Mouse (Mus musculus): Measurements from ENCODE around the gene Ift20. TPM values are rescaled to one million over a fixed set of nuclear protein-coding genes. Genes with fewer than 3 reads are reported as not detected.
"Not testable (repeated sequence)": the region's sequence is repeated elsewhere in the genome, so short reads cannot be mapped to it uniquely, and the experiment has no call there.

The Ift20 gene
- polyA plus RNA-seq, 1 experiment from 2014 or later, result 113 TPM

- no peak overlapping the region for H3K9ac ChIP-seq (replicated peaks)
- H3K4me2 ChIP-seq (replicated peaks), result no peak overlapping the region
- H3K9me3 ChIP-seq, result no peaks in the 10 kb centered on the region
- peaks cover 9% of the 10 kb centered on the region for H3K4me1 ChIP-seq
- H3K36me3 ChIP-seq, result peaks cover 48% of the 10 kb centered on the region
- H3K27ac ChIP-seq (replicated peaks), result no peak overlapping the region
- no peaks in the 10 kb centered on the region for H3K27me3 ChIP-seq
- H3K4me3 ChIP-seq, result no peak overlapping the region
- no peak for ATAC-seq (replicated peaks)
- WGBS, result 90% methylated on average over 12 of the region's 12 CpGs
These were observed 6.2 kb upstream of the Ift20 start for GRCm38 (mm10) chr11:78530001-78530400.

DNA sequence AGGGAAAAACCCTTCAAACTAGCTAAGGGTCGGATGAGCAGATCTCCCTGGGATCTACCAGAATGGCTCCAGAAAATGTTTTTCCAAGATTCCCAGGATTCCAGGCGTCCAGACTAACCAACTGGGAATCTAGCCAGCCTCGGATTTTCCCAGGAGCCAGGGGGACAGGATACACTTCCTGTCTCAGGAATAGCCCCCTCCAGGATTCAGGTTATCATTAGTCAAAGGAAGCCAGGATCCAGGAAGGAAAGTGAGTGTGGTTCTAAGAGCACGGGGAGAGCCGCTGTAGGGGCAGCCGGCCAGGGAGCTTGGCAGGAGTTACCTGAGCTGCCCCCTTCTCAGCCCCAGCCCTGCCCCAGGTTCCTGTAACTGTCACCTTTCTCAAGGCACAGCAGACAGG is 5.1 kb upstream of the Ift20 start:
- H3K36me3 ChIP-seq, result peaks cover 38% of the 10 kb centered on the region
- no peaks in the 10 kb centered on the region for H3K27me3 ChIP-seq
- H3K9me3 ChIP-seq, result no peaks in the 10 kb centered on the region
- no peak overlapping the region for H3K4me2 ChIP-seq (replicated peaks)
- H3K27ac ChIP-seq (replicated peaks), result 0 out of 2 replicates have a peak overlapping the region, but pooled peaks have one; percentile 21
- H3K4me3 ChIP-seq, result no peak overlapping the region
- no peak for ATAC-seq (replicated peaks)
- 86% methylated on average over 6 of the region's 6 CpGs for WGBS
- H3K9ac ChIP-seq (replicated peaks), result no peak overlapping the region
- peaks cover 13% of the 10 kb centered on the region for H3K4me1 ChIP-seq

DNA sequence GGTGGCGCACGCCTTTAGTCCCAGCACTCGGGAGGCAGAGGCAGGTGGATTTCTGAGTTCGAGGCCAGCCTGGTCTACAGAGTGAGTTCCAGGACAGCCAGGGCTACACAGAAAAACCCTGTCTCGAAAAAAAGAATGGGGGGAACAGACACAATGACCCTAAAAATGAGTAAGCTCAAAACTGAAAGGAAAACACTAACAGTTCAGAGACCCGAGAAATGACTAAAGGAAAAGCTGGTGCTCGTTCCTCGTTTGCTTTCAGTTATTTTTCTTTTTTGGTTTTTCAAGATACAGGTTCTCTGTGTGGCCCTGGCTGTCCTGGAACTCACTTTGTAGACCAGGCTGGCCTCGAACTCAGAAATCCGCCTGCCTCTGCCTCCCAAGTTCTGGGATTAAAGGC is 4.6 kb upstream of the Ift20 start:
- not testable (repeated sequence) for H3K27me3 ChIP-seq; ATAC-seq (replicated peaks); H3K4me2 ChIP-seq (replicated peaks); H3K4me3 ChIP-seq; H3K9me3 ChIP-seq; H3K9ac ChIP-seq (replicated peaks)
- H3K27ac ChIP-seq (replicated peaks), result 0 out of 2 replicates have a peak overlapping the region, but pooled peaks have one; percentile 21
- 92% methylated on average over 10 of the region's 10 CpGs for WGBS
- H3K36me3 ChIP-seq, result peaks cover 33% of the 10 kb centered on the region
- peaks cover 13% of the 10 kb centered on the region for H3K4me1 ChIP-seq

- H3K9me3 ChIP-seq, result no peaks in the 10 kb centered on the region
- H3K9ac ChIP-seq (replicated peaks), result no peak overlapping the region
- peak overlapping the region; percentile 71 for H3K4me2 ChIP-seq (replicated peaks)
- 0 out of 2 replicates have a peak overlapping the region, but pooled peaks have one; percentile 92 for H3K27ac ChIP-seq (replicated peaks)
- peaks cover 18% of the 10 kb centered on the region for H3K36me3 ChIP-seq
- no peak for ATAC-seq (replicated peaks)
- H3K27me3 ChIP-seq, result no peaks in the 10 kb centered on the region
- peaks cover 27% of the 10 kb centered on the region for H3K4me1 ChIP-seq
- 84% methylated on average over 4 of the region's 4 CpGs for WGBS
- peak overlapping the region; percentile 55; the same call in 1 of the 2 replicates for H3K4me3 ChIP-seq
These were observed 1.6 kb upstream of the Ift20 start for GRCm38 (mm10) chr11:78534516-78534915.

DNA sequence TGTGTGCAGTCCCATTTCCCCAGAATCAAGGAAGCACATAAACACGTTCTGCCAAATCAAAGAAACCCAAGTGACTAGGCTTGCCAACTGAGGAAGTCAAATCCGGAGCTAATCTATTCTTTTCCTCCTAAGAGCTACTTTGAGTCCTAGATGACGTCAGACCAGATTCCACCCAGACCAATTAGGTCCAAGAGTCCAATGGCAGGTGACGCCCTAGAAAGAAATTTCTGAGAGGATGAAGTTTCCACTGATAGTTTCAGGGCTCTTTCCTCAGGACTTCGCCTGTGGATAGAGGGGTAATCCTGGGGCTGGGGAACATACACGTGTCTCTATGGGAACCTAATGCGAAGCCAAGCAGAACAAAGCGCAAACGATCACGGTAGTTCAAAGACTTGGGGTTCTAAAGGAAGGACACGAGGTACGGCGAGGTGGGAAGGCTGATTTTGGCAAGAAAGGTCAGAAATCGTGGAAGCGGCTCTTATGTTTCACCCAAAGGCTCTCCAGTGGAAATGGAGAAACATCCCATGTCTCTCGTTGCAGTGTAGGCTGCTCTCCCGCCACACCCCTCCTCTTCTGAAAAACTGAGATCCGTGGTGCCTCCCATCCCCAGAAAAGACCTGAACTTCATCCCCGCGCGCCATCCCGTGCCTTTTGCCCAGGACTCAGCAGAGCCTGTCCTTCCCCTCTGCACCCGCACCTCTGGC is 633 bp upstream of the Ift20 start:
- peak; percentile 27; the same call in 1 of the 2 replicates for ATAC-seq (replicated peaks)
- WGBS, result 0% methylated on average over 23 of the region's 23 CpGs

GRCm38 (mm10) chr11:78536690-78537084 is 526 bp downstream of the Ift20 start:
- H3K4me3 ChIP-seq, result peak overlapping the region; percentile 55
- no peaks in the 10 kb centered on the region for H3K9me3 ChIP-seq
- no peak; the same call in 1 of the 2 replicates for ATAC-seq (replicated peaks)
- H3K9ac ChIP-seq (replicated peaks), result peak overlapping the region; percentile 76
- 4% methylated on average over 14 of the region's 14 CpGs for WGBS
- H3K27ac ChIP-seq (replicated peaks), result peak overlapping the region; percentile 81
- H3K27me3 ChIP-seq, result no peaks in the 10 kb centered on the region
- H3K36me3 ChIP-seq, result peaks cover 28% of the 10 kb centered on the region
- H3K4me1 ChIP-seq, result peaks cover 27% of the 10 kb centered on the region
- peak overlapping the region; percentile 71 for H3K4me2 ChIP-seq (replicated peaks)

More for the DNA sequence above, 633 bp upstream of the Ift20 start:
- Histone ChIP-seq H3K4me1 (peaks cover 27% of the 10 kb centered on the region), H3K4me3 (peak overlapping the region; percentile 55), H3K36me3 (peaks cover 21% of the 10 kb centered on the region), H3K27me3 (no peaks in the 10 kb centered on the region), H3K9me3 (no peaks in the 10 kb centered on the region), H3K27ac (replicated peaks) (peak overlapping the region; percentile 92), H3K4me2 (replicated peaks) (peak overlapping the region; percentile 71), H3K9ac (replicated peaks) (peak overlapping the region; percentile 76)

DNA sequence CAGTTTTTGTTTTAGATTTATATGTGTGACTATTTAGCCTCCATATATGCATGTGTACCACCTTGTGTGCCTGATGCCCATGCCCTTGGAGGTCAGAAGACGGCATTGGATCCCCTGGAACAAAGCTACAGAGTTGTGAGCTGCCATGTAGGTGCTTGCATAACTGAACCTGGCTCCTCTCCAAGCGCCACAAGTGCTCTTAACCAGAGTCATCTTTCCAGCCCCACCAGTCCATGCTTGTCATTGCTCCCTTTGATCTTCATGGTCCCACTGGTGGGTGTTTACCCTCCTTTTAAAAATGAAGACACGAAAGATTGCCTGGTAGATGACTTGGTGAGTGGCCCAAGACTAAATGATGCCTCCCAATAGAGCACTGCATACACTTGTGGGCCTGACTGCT is 4.2 kb downstream of the Ift20 start:
- no peak overlapping the region for H3K27ac ChIP-seq (replicated peaks)
- ATAC-seq (replicated peaks), result no peak
- peaks cover 44% of the 10 kb centered on the region for H3K36me3 ChIP-seq
- H3K27me3 ChIP-seq, result no peaks in the 10 kb centered on the region
- WGBS, result 90% methylated on average over 3 of the region's 3 CpGs
- no peaks in the 10 kb centered on the region for H3K9me3 ChIP-seq
- no peak overlapping the region for H3K9ac ChIP-seq (replicated peaks)
- peaks cover 14% of the 10 kb centered on the region for H3K4me1 ChIP-seq
- H3K4me3 ChIP-seq, result no peak overlapping the region
- no peak overlapping the region for H3K4me2 ChIP-seq (replicated peaks)

- no peak overlapping the region for H3K27ac ChIP-seq (replicated peaks)
- no peak overlapping the region for H3K4me2 ChIP-seq (replicated peaks)
- H3K4me1 ChIP-seq, result peaks cover 14% of the 10 kb centered on the region
- H3K9me3 ChIP-seq, result no peaks in the 10 kb centered on the region
- H3K36me3 ChIP-seq, result peaks cover 34% of the 10 kb centered on the region
- H3K4me3 ChIP-seq, result no peak overlapping the region
- no peak overlapping the region for H3K9ac ChIP-seq (replicated peaks)
- ATAC-seq (replicated peaks), result no peak
- no peaks in the 10 kb centered on the region for H3K27me3 ChIP-seq
- WGBS, result 92% methylated on average over 7 of the region's 7 CpGs
These were observed 8.4 kb downstream of the Ift20 start for GRCm38 (mm10) chr11:78544449-78545111.

GRCm38 (mm10) chr11:78545181-78545580 is 9.0 kb downstream of the Ift20 start:
- Histone ChIP-seq H3K36me3 (peaks cover 28% of the 10 kb centered on the region), H3K4me3 (no peak overlapping the region), H3K4me2 (replicated peaks) (no peak overlapping the region), H3K9me3 (no peaks in the 10 kb centered on the region), H3K4me1 (peaks cover 20% of the 10 kb centered on the region), H3K27ac (replicated peaks) (no peak overlapping the region), H3K27me3 (no peaks in the 10 kb centered on the region), H3K9ac (replicated peaks) (no peak overlapping the region)
- WGBS, result 61% methylated on average over 8 of the region's 8 CpGs
- ATAC-seq (replicated peaks), result no peak

DNA sequence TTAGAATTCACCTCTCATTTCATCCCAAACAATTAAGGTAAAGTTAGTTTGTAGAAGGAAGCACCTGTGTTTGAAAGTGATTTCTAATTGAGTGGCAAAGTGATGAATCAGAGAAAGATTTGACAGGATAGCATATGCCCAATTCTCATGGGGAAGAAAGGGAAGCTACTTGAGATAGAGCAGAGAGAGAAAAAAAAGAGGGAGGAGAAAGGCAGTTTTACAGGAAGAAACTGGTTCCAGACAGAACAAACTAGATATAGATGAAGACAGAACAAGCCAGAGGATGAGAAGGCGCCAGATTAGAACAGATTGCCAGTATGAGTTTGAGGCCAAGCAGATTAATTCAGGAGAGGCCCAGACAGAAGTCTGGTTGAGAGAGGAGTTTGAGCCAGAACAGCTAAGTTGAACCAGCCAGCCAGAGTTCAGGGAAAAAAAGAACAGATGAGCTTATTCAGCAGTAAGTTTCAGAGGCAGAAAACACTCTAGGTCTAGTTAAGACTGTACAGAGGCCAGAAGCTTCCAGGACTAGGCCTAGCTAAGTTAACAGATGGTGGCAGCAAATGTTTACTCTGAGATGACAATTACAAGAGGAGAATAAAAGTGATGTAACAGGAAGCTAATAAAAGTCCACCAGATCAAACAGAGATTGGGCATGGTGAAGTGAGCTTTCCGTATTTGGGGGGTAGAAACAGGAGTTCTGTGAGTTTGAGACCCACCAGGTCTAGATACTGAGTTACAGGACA is 11.7 kb downstream of the Ift20 start:
- Histone ChIP-seq H3K27me3 (no peaks in the 10 kb centered on the region), H3K4me3 (no peak overlapping the region), H3K9me3 (no peaks in the 10 kb centered on the region), H3K9ac (replicated peaks) (no peak overlapping the region), H3K4me2 (replicated peaks) (no peak overlapping the region), H3K27ac (replicated peaks) (no peak overlapping the region), H3K4me1 (peaks cover 24% of the 10 kb centered on the region), H3K36me3 (peaks cover 12% of the 10 kb centered on the region)
- WGBS, result 89% methylated on average over 2 of the region's 2 CpGs
- no peak for ATAC-seq (replicated peaks)

GRCm38 (mm10) chr11:78549491-78549987 is 13.4 kb downstream of the Ift20 start:
- H3K4me2 ChIP-seq (replicated peaks), result peak overlapping the region; percentile 75
- H3K9ac ChIP-seq (replicated peaks), result peak overlapping the region; percentile 59
- peak overlapping the region; percentile 64 for H3K4me3 ChIP-seq
- H3K9me3 ChIP-seq, result peaks cover 5% of the 10 kb centered on the region; the same call in 1 of the 2 replicates
- H3K27me3 ChIP-seq, result no peaks in the 10 kb centered on the region
- H3K4me1 ChIP-seq, result peaks cover 24% of the 10 kb centered on the region
- no peak overlapping the region for H3K27ac ChIP-seq (replicated peaks)
- ATAC-seq (replicated peaks), result no peak
- WGBS, result 10% methylated on average over 5 of the region's 5 CpGs
- no peaks in the 10 kb centered on the region for H3K36me3 ChIP-seq

Measured in forebrain, embryonic 15.5 days (tissue).